Mouse (Mus musculus) stomach, postnatal 0 days (tissue): ENCODE measurements around the gene Pknox2. TPM values are rescaled to one million over a fixed set of nuclear protein-coding genes. Genes with fewer than 3 reads are reported as not detected.
A peak's percentile ranks its signal among the peaks of the same experiment; 100 is the strongest.

ENCODE experiments used
- ATAC-seq: fragments of 200-750 bp; cut with Nextera tagmentation; 2 replicates; pipeline ENCODE4 v1.8.0; 2017; ENCODE audit not compliant: low FRiP score, low TSS enrichment
- DNase-seq: peaks from one replicate; pipeline ENCODE4 v3.0.0-alpha.2; 2016; ENCODE audit warnings: low spot score
- H3K27ac ChIP-seq: fragments of 300-500 bp; sonication (generic); replicated peaks from 2 replicates; pipeline ENCODE4 v1.5.1; 2014; ENCODE audit warnings: mild to moderate bottlenecking, control low read depth
- H3K27me3 ChIP-seq: fragments of 300-500 bp; sonication (generic); 2 replicates; pipeline ENCODE4 v1.6.1; 2014; ENCODE audit warnings: low read length; ENCODE audit not compliant: control insufficient read depth, insufficient read depth
- H3K36me3 ChIP-seq: fragments of 300-500 bp; sonication (generic); 2 replicates; pipeline ENCODE4 v1.6.1; 2014; ENCODE audit warnings: low read length, mixed read lengths; ENCODE audit not compliant: control insufficient read depth, insufficient read depth
- H3K4me1 ChIP-seq: fragments of 300-500 bp; sonication (generic); replicated peaks from 2 replicates; pipeline ENCODE4 v1.6.1; 2014; ENCODE audit warnings: antibody characterized with exemption; ENCODE audit not compliant: control insufficient read depth, insufficient read depth
- H3K4me2 ChIP-seq: fragments of 300-500 bp; sonication (generic); replicated peaks from 2 replicates; pipeline ENCODE4 v1.6.1; 2014; ENCODE audit warnings: low read depth, mild to moderate bottlenecking, control low read depth, moderate library complexity
- H3K4me3 ChIP-seq: fragments of 300-500 bp; sonication (generic); 2 replicates; pipeline ENCODE4 v1.5.1; 2014; ENCODE audit warnings: low read depth, low read length, control low read depth
- H3K9ac ChIP-seq: fragments of 300-500 bp; sonication (generic); 2 replicates; pipeline ENCODE4 v1.6.1; 2014; ENCODE audit warnings: mild to moderate bottlenecking, low read length, control low read depth, mixed read lengths
- H3K9me3 ChIP-seq: fragments of 300-500 bp; sonication (generic); 2 replicates; pipeline ENCODE4 v1.6.1; 2016; ENCODE audit warnings: low read length; ENCODE audit not compliant: control insufficient read depth
- CTCF ChIP-seq: IDR thresholded peaks from 2 replicates; pipeline ENCODE4 v1.5.1; 2016; ENCODE audit warnings: antibody characterized with exemption, low read depth, mild to moderate bottlenecking, moderate library complexity
- EP300 ChIP-seq: optimal IDR thresholded peaks from 2 replicates; pipeline ENCODE3; 2016; ENCODE audit warnings: antibody characterized with exemption
- WGBS: fragments of 180-500 bp; shearing (Covaris S2); extraction: QIAGEN DNeasy Blood & Tissue Kit; methylation state at CpG from one replicate; pipeline ENCODE4 v1.1.7; 2014; 5-methylcytosine and 5-hydroxymethylcytosine counted together
- polyA plus RNA-seq: library from polyadenylated mRNA; unstranded; fragments of >200 nt; fragmentation: Nextera tagmentation; extraction: Ambion mirVana; gene quantifications from 2 replicates; pipeline ENCODE4 v1.2.1, GENCODE M21; 2015

Gene Pknox2
- polyA plus RNA-seq, 1 experiment from 2014 or later: 2.4 TPM

DNA sequence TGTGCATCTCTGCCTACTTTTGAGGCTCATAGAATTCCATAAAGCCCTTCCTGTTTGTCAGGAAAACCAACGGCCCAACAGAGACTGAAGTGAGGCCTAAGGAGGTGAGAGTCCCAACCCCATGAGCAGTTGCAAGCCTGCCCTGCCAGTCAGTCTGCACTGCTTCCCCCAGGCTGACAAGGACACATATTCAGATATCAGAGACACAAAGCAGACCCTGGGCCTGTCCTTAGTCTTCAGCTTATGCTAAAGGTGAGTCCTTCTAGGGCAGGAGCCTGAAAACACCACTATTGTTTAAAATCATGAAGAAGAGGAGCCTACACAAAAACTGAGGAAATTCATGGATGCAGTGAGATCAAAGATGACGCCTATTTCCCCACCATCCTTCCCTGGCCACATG, 13.5 kb upstream of the Pknox2 start:
- TF ChIP-seq EP300 (no peak), CTCF (no peak)
- H3K4me1 ChIP-seq: no peaks in the 10 kb centered on the region
- no peaks in the 10 kb centered on the region for H3K27me3 ChIP-seq
- ATAC-seq: no peak
- H3K9ac ChIP-seq: no peak overlapping the region
- 75% methylated on average over 2 of the region's 2 CpGs for WGBS
- H3K4me3 ChIP-seq: no peak overlapping the region
- H3K36me3 ChIP-seq: no peaks in the 10 kb centered on the region
- DNase-seq: no peak
- H3K4me2 ChIP-seq: no peak overlapping the region
- no peak overlapping the region for H3K27ac ChIP-seq
- no peaks in the 10 kb centered on the region for H3K9me3 ChIP-seq

- Histone ChIP-seq H3K9ac (0 out of 2 replicates have a peak overlapping the region, but pooled peaks have one; percentile 2), H3K4me2 (no peak overlapping the region), H3K9me3 (no peaks in the 10 kb centered on the region), H3K27ac (no peak overlapping the region), H3K4me1 (no peaks in the 10 kb centered on the region), H3K36me3 (no peaks in the 10 kb centered on the region), H3K4me3 (no peak overlapping the region), H3K27me3 (no peaks in the 10 kb centered on the region)
- WGBS: 72% methylated on average over 4 of the region's 4 CpGs
- ATAC-seq: no peak
- TF ChIP-seq CTCF (no peak), EP300 (no peak)
- no peak for DNase-seq
Observed at GRCm38 (mm10) chr9:37147886-37148285, 679 bp upstream of the Pknox2 start.

GRCm38 (mm10) chr9:37146603-37147358, 426 bp downstream of the Pknox2 start:
- under 1% methylated on average over 58 of the region's 75 CpGs for WGBS
- peak; percentile 59 for DNase-seq

GRCm38 (mm10) chr9:37146353-37146602, 929 bp downstream of the Pknox2 start:
- H3K27me3 ChIP-seq: no peaks in the 10 kb centered on the region
- TF ChIP-seq EP300 (no peak), CTCF (no peak)
- H3K27ac ChIP-seq: peak overlapping the region; percentile 96
- ATAC-seq (peak; percentile 43), DNase-seq (no peak)
- H3K4me2 ChIP-seq: peak overlapping the region; percentile 95
- H3K9ac ChIP-seq: peak overlapping the region; percentile 82
- WGBS: 0% methylated on average over 11 of the region's 12 CpGs
- no peaks in the 10 kb centered on the region for H3K9me3 ChIP-seq
- H3K36me3 ChIP-seq: no peaks in the 10 kb centered on the region
- H3K4me1 ChIP-seq: no peaks in the 10 kb centered on the region
- peak overlapping the region; percentile 70 for H3K4me3 ChIP-seq

More at GRCm38 (mm10) chr9:37146603-37147358, 426 bp downstream of the Pknox2 start:
- Histone ChIP-seq H3K4me1 (no peaks in the 10 kb centered on the region), H3K9me3 (no peaks in the 10 kb centered on the region), H3K36me3 (no peaks in the 10 kb centered on the region), H3K27me3 (no peaks in the 10 kb centered on the region), H3K9ac (peak overlapping the region; percentile 82), H3K4me2 (peak overlapping the region; percentile 95), H3K4me3 (peak overlapping the region; percentile 70), H3K27ac (peak overlapping the region; percentile 96)
- peak; percentile 84 for ATAC-seq
- no peak for TF ChIP-seq EP300
- peak; percentile 17; the same call in 1 of the 2 replicates for TF ChIP-seq CTCF

- peak; percentile 33; the same call in 1 of the 2 replicates for ATAC-seq
- Histone ChIP-seq H3K4me1 (no peaks in the 10 kb centered on the region), H3K27me3 (no peaks in the 10 kb centered on the region), H3K4me2 (peak overlapping the region; percentile 95), H3K27ac (peak overlapping the region; percentile 96), H3K4me3 (peak overlapping the region; percentile 70), H3K9me3 (no peaks in the 10 kb centered on the region), H3K36me3 (no peaks in the 10 kb centered on the region), H3K9ac (peak overlapping the region; percentile 82)
- under 1% methylated on average over 43 of the region's 43 CpGs for WGBS
- DNase-seq: peak; percentile 42
- no peak for TF ChIP-seq EP300
- no peak for TF ChIP-seq CTCF
Observed at GRCm38 (mm10) chr9:37145616-37146352, 1.4 kb downstream of the Pknox2 start.

- H3K9ac ChIP-seq: peak overlapping the region; percentile 82
- no peak for ATAC-seq
- DNase-seq: peak; percentile 44
- no peaks in the 10 kb centered on the region for H3K4me1 ChIP-seq
- peak overlapping the region; percentile 70 for H3K4me3 ChIP-seq
- TF ChIP-seq CTCF (peak; percentile 41), EP300 (no peak)
- H3K27me3 ChIP-seq: no peaks in the 10 kb centered on the region
- H3K9me3 ChIP-seq: no peaks in the 10 kb centered on the region
- no peaks in the 10 kb centered on the region for H3K36me3 ChIP-seq
- H3K4me2 ChIP-seq: peak overlapping the region; percentile 95
- peak overlapping the region; percentile 96 for H3K27ac ChIP-seq
- WGBS: 3% methylated on average over 26 of the region's 26 CpGs
Observed at GRCm38 (mm10) chr9:37145151-37145615, 2.0 kb downstream of the Pknox2 start.
